Mouse (Mus musculus) stomach, postnatal 0 days (tissue): ENCODE measurements around the gene Snorc.

Experiments
- CTCF ChIP-seq: IDR thresholded peaks from 2 replicates; pipeline ENCODE4 v1.5.1; 2016; ENCODE audit warnings: antibody characterized with exemption, low read depth, mild to moderate bottlenecking, moderate library complexity
- EP300 ChIP-seq: optimal IDR thresholded peaks from 2 replicates; pipeline ENCODE3; 2016; ENCODE audit warnings: antibody characterized with exemption

GRCm38 (mm10) chr1:87458045-87458444, 12.0 kb upstream of the Snorc start:
- TF ChIP-seq CTCF (no peak), EP300 (no peak)
